Mouse (Mus musculus) ES-Bruce4 (cell line): ENCODE measurements around the gene Epb41l1. TPM values are rescaled to one million over a fixed set of nuclear protein-coding genes. Genes with fewer than 3 reads are reported as not detected.

Experiments used
- H3K27ac ChIP-seq: 2 replicates; pipeline ENCODE4 v1.5.1; 2012; ENCODE audit warnings: low read length, inconsistent platforms; ENCODE audit not compliant: insufficient read depth
- H3K27me3 ChIP-seq: 2 replicates; pipeline ENCODE4 v1.6.1; 2012; ENCODE audit warnings: mild to moderate bottlenecking, low read length, inconsistent platforms; ENCODE audit not compliant: control insufficient read depth, poor library complexity, insufficient read depth, severe bottlenecking
- H3K36me3 ChIP-seq: 2 replicates; pipeline ENCODE4 v1.6.1; 2012; ENCODE audit warnings: inconsistent platforms, mild to moderate bottlenecking, low read length, moderate library complexity; ENCODE audit not compliant: control insufficient read depth, poor library complexity, insufficient read depth, severe bottlenecking
- H3K4me1 ChIP-seq: one replicate; pipeline ENCODE4 v1.8.1; 2011; ENCODE audit warnings: low read length; ENCODE audit not compliant: control insufficient read depth, insufficient read depth
- H3K4me3 ChIP-seq: 2 replicates; pipeline ENCODE4 v1.5.1; 2011; ENCODE audit warnings: low read depth, mild to moderate bottlenecking, low read length
- H3K9ac ChIP-seq: 2 replicates; pipeline ENCODE4 v1.6.1; 2012; ENCODE audit warnings: low read depth, mild to moderate bottlenecking, inconsistent platforms; ENCODE audit not compliant: poor library complexity, severe bottlenecking
- H3K9me3 ChIP-seq: replicated peaks from 2 replicates; pipeline ENCODE4 v1.6.1; 2012; ENCODE audit warnings: mild to moderate bottlenecking, low read length, inconsistent platforms; ENCODE audit not compliant: control insufficient read depth, poor library complexity, insufficient read depth, severe bottlenecking
- CTCF ChIP-seq: IDR thresholded peaks from one replicate; pipeline ENCODE4 v1.8.1; 2011; ENCODE audit warnings: low read depth, low read length
- EP300 ChIP-seq: IDR thresholded peaks from 2 replicates; pipeline ENCODE4 v1.6.1; 2011; ENCODE audit warnings: low read depth, low read length; ENCODE audit not compliant: insufficient read depth
- POLR2A ChIP-seq: IDR thresholded peaks from one replicate; pipeline ENCODE4 v1.8.1; 2011; ENCODE audit warnings: low read length; ENCODE audit not compliant: insufficient read depth
- polyA plus RNA-seq: library from polyadenylated mRNA; stranded (reverse); fragments of >200 nt; gene quantifications from 2 replicates; pipeline ENCODE4 v1.2.4, GENCODE M21; 2011; ENCODE audit warnings: low read depth; ENCODE audit not compliant: missing spikeins, insufficient read depth, insufficient read length

Epb41l1 gene
- polyA plus RNA-seq, 1 experiment, result 23.6 TPM

DNA sequence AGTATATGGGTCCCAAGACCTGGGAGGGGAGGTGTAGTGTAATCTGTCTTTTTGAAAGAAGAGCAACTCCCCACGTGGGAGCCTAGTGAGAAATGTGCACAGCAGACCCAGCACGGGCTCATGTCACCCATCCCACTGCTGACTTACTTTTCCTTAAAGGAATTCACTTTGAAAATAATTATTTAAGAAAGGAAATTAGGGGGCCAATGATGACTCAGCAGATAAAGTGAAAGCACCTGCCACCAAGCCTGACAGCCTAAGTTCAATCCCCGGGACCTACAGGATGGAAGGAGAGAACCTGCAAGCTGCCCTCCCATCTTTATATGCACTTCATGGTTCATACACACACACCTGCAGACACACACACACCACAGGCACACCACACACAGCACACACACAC lies 123.1 kb downstream of the Epb41l1 start:
- no peak for TF ChIP-seq CTCF
- TF ChIP-seq EP300, result no peak
- no peak for TF ChIP-seq POLR2A
- Histone ChIP-seq H3K27me3 (no peaks in the 10 kb centered on the region), H3K4me3 (no peak overlapping the region), H3K9me3 (no peaks in the 10 kb centered on the region), H3K9ac (no peak overlapping the region), H3K36me3 (no peaks in the 10 kb centered on the region), H3K27ac (no peak overlapping the region), H3K4me1 (no peaks in the 10 kb centered on the region)

GRCm38 (mm10) chr2:156547123-156547891 lies 126.6 kb downstream of the Epb41l1 start, which contains the start of gene Aar2:
Gene Aar2 (plus strand): TSS chr2:156547584.
- Histone ChIP-seq H3K9me3 (no peaks in the 10 kb centered on the region), H3K27me3 (no peaks in the 10 kb centered on the region), H3K4me3 (peak within 1 kb of the TSS; percentile 77), H3K27ac (no peak within 1 kb of the TSS), H3K9ac (peak within 1 kb of the TSS; percentile 58), H3K36me3 (peaks cover 9% of the 10 kb centered on the region), H3K4me1 (no peaks in the 10 kb centered on the region)
- peak; percentile 42 for TF ChIP-seq POLR2A
- no peak for TF ChIP-seq CTCF

DNA sequence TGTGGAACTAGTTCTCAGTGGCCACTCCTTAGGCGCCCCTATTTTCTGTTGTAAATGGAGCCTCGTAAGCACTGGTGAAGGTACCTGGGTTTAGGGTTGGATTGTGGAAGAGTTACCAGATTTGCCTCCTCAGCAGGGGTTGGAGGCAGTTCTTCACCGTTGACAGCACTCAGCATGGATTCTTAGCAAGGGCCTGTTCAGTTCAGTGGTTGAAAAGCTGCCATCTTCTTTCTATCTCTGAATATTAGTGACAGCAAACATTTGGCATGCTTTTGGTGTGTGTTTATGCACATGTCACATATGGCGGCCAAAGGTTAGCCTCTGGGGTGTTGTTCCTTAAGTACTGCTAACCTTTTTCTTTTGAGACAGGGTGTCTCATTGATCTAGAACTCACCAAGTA lies 131.7 kb downstream of the Epb41l1 start:
- Histone ChIP-seq H3K27ac (no peak overlapping the region), H3K9ac (no peak overlapping the region), H3K36me3 (peaks cover 35% of the 10 kb centered on the region), H3K27me3 (no peaks in the 10 kb centered on the region), H3K4me3 (no peak overlapping the region), H3K9me3 (no peaks in the 10 kb centered on the region), H3K4me1 (no peaks in the 10 kb centered on the region)
- no peak for TF ChIP-seq EP300
- TF ChIP-seq POLR2A, result no peak
- no peak for TF ChIP-seq CTCF

GRCm38 (mm10) chr2:156561808-156562207 lies 141.1 kb downstream of the Epb41l1 start:
- no peaks in the 10 kb centered on the region for H3K9me3 ChIP-seq
- TF ChIP-seq POLR2A, result no peak
- TF ChIP-seq CTCF, result no peak
- no peak for TF ChIP-seq EP300
- H3K27me3 ChIP-seq, result no peaks in the 10 kb centered on the region
- H3K27ac ChIP-seq, result no peak overlapping the region
- peaks cover 25% of the 10 kb centered on the region for H3K36me3 ChIP-seq
- H3K4me1 ChIP-seq, result no peaks in the 10 kb centered on the region
- H3K4me3 ChIP-seq, result no peak overlapping the region
- no peak overlapping the region for H3K9ac ChIP-seq

- peaks cover 31% of the 10 kb centered on the region for H3K36me3 ChIP-seq
- no peaks in the 10 kb centered on the region for H3K27me3 ChIP-seq
- TF ChIP-seq CTCF, result no peak
- TF ChIP-seq EP300, result no peak
- TF ChIP-seq POLR2A, result no peak
- H3K4me3 ChIP-seq, result no peak overlapping the region
- H3K4me1 ChIP-seq, result no peaks in the 10 kb centered on the region
- H3K9me3 ChIP-seq, result no peaks in the 10 kb centered on the region
- no peak overlapping the region for H3K9ac ChIP-seq
- H3K27ac ChIP-seq, result no peak overlapping the region
Observed at GRCm38 (mm10) chr2:156563557-156563956, 142.8 kb downstream of the Epb41l1 start.

DNA sequence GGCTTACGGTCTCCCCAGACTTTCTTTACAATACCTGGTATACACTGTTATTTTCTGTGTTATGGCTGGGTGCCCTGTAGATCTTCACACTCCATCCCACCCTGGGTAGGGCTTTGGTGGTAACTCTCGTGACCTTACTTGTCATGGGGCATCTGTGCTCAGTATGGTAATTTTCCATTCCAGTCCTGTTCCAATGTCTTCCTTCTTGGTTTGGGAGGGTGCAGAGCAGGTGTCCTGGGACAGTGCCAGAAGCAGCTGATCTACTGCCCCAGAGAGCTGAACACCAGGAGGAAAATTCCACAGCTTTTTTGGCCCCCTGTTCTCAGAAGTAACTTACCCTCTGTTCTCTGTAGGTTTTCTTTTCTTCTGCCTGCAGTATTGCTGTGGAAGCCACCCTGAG lies 145.8 kb downstream of the Epb41l1 start:
- no peak overlapping the region for H3K9ac ChIP-seq

More for the DNA sequence above, 145.8 kb downstream of the Epb41l1 start:
- Histone ChIP-seq H3K27me3 (no peaks in the 10 kb centered on the region), H3K36me3 (peaks cover 22% of the 10 kb centered on the region), H3K27ac (no peak overlapping the region), H3K4me1 (no peaks in the 10 kb centered on the region), H3K9me3 (no peaks in the 10 kb centered on the region), H3K4me3 (no peak overlapping the region)
- TF ChIP-seq EP300 (no peak), POLR2A (no peak), CTCF (no peak)
